Mouse (Mus musculus) heart, adult 2 months (tissue): ENCODE measurements around the gene Parp2.
A peak's percentile ranks its signal among the peaks of the same experiment; 100 is the strongest.

Experiments
- CTCF ChIP-seq: fragments of 200-600 bp; IDR thresholded peaks from 2 replicates; pipeline ENCODE4 v1.8.1; 2022; ENCODE audit warnings: antibody characterized with exemption, mild to moderate bottlenecking, moderate library complexity
- POLR2A ChIP-seq: fragments of 200-500 bp; IDR thresholded peaks from 2 replicates; pipeline ENCODE4 v1.6.1; 2011; ENCODE audit warnings: mild to moderate bottlenecking, low read depth, low read length, control low read depth; ENCODE audit not compliant: insufficient read depth

DNA sequence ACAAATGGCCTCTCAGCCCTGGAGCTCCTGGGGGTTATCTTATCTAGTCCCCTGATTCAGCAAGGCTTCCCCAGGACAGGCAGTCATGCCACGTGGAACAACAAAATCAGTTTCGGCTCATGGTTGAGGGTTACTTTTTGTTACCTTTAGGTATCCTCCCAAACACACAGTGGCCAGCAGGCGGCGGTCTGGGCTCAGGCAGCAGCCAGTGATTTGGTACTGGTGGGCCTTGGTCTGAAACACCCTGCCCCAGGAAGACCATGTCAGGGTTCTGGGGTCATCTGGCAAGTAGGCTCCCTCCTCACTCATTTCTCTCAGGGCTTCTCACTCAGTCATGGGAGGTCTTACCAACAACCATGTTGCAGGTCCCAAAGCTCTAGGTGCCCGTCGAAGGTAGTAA is 29.6 kb downstream of the Parp2 start:
- TF ChIP-seq CTCF (peak; percentile 56), POLR2A (no peak)
